Mouse (Mus musculus) mammary gland, adult 2 months (tissue): ENCODE results near the gene Clmn. TPM values are rescaled to one million over a fixed set of nuclear protein-coding genes. Genes with fewer than 3 reads are reported as not detected.

Experiments
- polyA plus RNA-seq: library from polyadenylated mRNA; depleted of rRNA; stranded (reverse); fragments of >200 nt; gene quantifications from 2 replicates; pipeline ENCODE4 v1.2.3, GENCODE M21; 2012; ENCODE audit warnings: low replicate concordance; rRNA removed

Clmn gene
- 5.4 and 8.5 TPM in 2 replicates for polyA plus RNA-seq

GRCm38 (mm10) chr12:104864439-104865165, at the start of gene Clmn:
TSS of gene Clmn (minus strand) at chr12:104865076.

GRCm38 (mm10) chr12:104751814-104752765, 112.8 kb downstream of the Clmn start, which contains the start of gene Dicer1:
TSS of gene Dicer1 (minus strand) at chr12:104751952.

Other genes starting within 250 kb of the Clmn start
- 6.7 and 11.7 TPM in 2 replicates for gene Dicer1, start 113.1 kb downstream of the Clmn start, polyA plus RNA-seq
- 6.1 and 10.3 TPM in 2 replicates for gene Syne3, start 144.7 kb upstream of the Clmn start, polyA plus RNA-seq
- 83.5 and 111 TPM in 2 replicates for gene Glrx5, start 167.6 kb upstream of the Clmn start, polyA plus RNA-seq